Mouse (Mus musculus) cortical plate, adult 2 months (tissue): ENCODE data around the gene Selenon. TPM values are rescaled to one million over a fixed set of nuclear protein-coding genes. Genes with fewer than 3 reads are reported as not detected.

Source experiments
- H3K27ac ChIP-seq: fragments of 200-500 bp; 2 replicates; pipeline ENCODE4 v1.5.1; 2012; ENCODE audit warnings: low read length, control low read depth, inconsistent platforms; ENCODE audit not compliant: insufficient read depth
- H3K4me1 ChIP-seq: fragments of 200-500 bp; 2 replicates; pipeline ENCODE4 v1.6.1; 2011; ENCODE audit warnings: low read length; ENCODE audit not compliant: control insufficient read depth, insufficient read depth
- H3K4me3 ChIP-seq: fragments of 200-500 bp; 2 replicates; pipeline ENCODE4 v1.5.1; 2011; ENCODE audit warnings: mild to moderate bottlenecking, low read length, control low read depth; ENCODE audit not compliant: insufficient read depth
- CTCF ChIP-seq: fragments of 200-500 bp; IDR thresholded peaks from 2 replicates; pipeline ENCODE4 v1.5.1; 2011; ENCODE audit warnings: mild to moderate bottlenecking, control low read depth, low read length; ENCODE audit not compliant: insufficient read depth; ENCODE audit errors: extremely low read depth
- POLR2A ChIP-seq: fragments of 200-500 bp; IDR thresholded peaks from 2 replicates; pipeline ENCODE4 v1.6.1; 2011; ENCODE audit warnings: mild to moderate bottlenecking, low read length, control low read depth; ENCODE audit not compliant: insufficient read depth; ENCODE audit errors: extremely low read depth
- polyA plus RNA-seq: library from polyadenylated mRNA; depleted of rRNA; stranded (reverse); fragments of >200 nt; gene quantifications from 2 replicates; pipeline ENCODE4 v1.2.3, GENCODE M21; 2012

The Selenon gene
- polyA plus RNA-seq, 1 experiment, result 19.0 TPM

DNA sequence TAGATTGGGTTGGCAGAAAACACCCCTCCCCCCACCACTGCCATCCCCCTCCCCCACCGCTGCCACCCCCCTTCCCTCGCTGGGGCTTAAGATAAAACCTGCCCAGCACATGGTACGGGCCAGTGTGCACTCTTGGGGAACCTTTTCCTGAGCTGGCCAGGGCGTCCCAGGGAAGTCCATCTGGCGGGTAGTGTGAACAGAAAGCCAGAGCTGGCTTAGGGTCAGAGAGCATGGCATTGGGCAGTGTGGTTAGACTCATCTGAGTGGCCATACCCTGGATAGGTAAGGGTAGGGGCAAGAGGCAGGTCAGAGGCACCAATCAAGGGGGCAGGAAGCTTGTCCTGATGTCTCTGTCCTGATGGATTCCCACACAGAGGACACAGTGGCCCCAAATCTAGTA is 27.7 kb upstream of the Selenon start:
- Histone ChIP-seq H3K4me1 (peaks cover 4% of the 10 kb centered on the region; the same call in 1 of the 2 replicates), H3K27ac (no peak overlapping the region)
- TF ChIP-seq CTCF, result no peak
- TF ChIP-seq POLR2A, result no peak

DNA sequence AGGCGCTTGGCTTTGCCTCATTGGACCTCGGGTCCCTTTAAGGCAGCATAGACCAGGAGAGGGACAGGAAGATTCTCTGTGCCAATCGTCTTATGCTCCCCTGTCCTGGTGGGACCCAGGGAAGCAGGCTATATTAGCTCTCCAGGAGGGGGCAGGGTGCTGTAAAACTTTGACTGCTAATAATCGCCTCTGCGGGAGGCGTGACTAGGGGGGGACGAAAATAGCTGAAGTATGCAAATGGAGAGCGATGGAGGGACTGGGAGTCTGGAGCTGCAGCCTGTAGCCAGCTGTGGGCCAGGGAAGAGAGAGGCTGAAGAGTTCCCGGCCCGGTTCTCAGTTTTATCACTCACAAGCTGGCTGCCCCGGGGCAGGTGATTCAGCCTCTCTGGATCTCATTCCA is 27.2 kb upstream of the Selenon start:
- Histone ChIP-seq H3K4me3 (no peak overlapping the region), H3K27ac (no peak overlapping the region), H3K4me1 (peaks cover 4% of the 10 kb centered on the region; the same call in 1 of the 2 replicates)
- no peak for TF ChIP-seq CTCF
- TF ChIP-seq POLR2A, result no peak

More for the DNA sequence above, 27.7 kb upstream of the Selenon start:
- no peak overlapping the region for H3K4me3 ChIP-seq

DNA sequence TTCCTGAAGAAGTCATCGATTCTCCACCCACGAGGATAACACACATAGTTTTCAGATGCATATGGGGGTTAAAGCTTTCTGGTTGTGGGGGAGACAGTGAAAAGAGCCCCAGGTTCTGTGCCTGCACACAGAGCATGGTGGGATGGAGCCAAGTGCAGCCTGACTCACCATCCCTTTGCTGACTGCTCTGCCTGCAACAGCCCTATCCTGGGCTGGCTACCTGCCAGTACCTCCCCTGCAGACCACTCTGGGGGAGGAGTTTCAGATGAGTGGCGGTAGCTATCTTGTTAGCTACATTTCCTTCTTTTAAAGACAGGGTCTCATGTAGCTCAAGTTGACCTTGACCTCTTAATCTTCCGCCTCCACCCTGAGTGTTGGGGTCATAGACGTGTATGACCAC is 26.4 kb upstream of the Selenon start:
- H3K4me1 ChIP-seq, result peaks cover 4% of the 10 kb centered on the region; the same call in 1 of the 2 replicates
- no peak for TF ChIP-seq POLR2A
- no peak overlapping the region for H3K4me3 ChIP-seq
- no peak overlapping the region for H3K27ac ChIP-seq

DNA sequence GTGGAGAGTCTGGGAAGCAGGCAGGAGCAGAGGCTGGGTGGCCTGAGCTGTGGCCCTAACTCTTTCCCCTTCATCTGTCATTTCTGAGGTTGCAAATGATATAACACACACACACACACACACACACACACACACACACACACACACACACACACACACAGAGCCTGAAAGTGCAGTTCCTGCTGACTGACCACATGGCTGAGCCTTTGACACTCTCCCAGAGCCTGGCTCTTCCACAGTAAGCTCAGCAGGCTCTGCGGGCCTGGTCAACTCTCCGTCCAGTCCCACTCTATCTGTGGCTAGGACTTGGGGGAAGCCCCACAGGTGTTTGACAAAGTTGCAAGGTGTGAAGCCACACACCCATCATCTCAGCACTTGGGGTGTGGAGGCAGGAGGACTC is 25.3 kb upstream of the Selenon start:
- TF ChIP-seq POLR2A (no peak), CTCF (no peak)
- Histone ChIP-seq H3K27ac (no peak overlapping the region), H3K4me3 (no peak overlapping the region), H3K4me1 (peaks cover 4% of the 10 kb centered on the region; the same call in 1 of the 2 replicates)

DNA sequence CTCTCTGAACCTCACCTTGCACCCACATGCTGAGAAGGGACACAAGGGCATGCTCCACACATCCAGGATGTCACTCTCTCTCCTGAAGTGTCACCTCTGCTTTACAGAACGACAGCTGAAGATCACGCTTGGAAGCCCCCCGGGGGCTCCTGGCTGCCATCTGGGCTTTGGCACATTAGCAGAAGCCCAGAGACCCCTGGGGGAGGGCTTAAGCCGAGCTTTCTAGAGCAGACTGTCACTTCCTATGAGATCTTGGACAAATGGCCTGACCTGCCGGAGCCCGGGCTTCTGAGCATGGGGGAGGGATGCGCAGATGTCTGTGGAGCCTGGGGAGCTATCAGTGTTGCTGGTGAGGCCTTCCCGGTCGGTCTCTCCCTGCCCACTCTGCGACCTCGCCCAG is 23.5 kb upstream of the Selenon start:
- TF ChIP-seq POLR2A, result no peak
- no peak for TF ChIP-seq CTCF
- no peak overlapping the region for H3K27ac ChIP-seq
- peaks cover 4% of the 10 kb centered on the region; the same call in 1 of the 2 replicates for H3K4me1 ChIP-seq
- no peak overlapping the region for H3K4me3 ChIP-seq

DNA sequence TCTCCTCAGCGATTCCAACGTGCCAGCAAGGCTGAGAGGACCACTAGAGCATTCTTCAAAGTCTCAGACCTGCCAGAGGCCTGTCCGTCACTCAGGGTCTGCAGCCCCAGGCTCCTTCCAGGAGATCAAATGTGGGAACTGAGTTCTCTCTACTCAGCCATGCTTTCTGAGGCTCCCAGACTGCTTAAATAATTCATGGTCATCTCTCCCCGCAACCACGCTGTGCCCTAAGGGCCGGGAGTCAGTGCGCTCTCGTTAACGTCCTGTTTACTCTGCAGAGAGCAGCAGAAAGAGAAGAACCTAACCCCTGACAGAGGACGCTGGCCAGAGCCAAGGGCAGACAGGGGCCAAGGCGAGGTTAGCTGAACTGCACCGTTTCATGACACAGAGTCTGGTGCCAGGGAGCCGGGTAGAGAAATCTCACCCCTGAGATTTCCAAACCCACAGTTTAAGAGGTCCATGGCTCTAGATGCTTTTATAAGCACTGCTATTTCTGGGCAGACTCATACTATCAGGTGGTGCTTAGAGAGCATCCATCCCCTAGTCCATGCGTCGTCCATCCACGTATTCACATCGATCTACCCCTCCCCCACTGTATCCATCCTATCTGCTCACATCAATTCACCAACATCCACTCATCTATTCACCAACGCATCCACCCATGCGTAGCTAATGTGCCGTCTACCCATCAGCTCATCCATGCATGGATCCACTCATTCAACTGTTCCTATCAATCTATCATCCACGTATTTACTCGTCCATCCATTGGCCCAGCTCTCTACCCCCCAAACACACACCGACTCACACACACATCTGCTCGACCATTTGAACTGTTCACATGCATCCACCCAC is 20.7 kb upstream of the Selenon start:
- Histone ChIP-seq H3K27ac (no peak overlapping the region), H3K4me1 (no peaks in the 10 kb centered on the region), H3K4me3 (no peak overlapping the region)
- no peak for TF ChIP-seq CTCF
- no peak for TF ChIP-seq POLR2A

DNA sequence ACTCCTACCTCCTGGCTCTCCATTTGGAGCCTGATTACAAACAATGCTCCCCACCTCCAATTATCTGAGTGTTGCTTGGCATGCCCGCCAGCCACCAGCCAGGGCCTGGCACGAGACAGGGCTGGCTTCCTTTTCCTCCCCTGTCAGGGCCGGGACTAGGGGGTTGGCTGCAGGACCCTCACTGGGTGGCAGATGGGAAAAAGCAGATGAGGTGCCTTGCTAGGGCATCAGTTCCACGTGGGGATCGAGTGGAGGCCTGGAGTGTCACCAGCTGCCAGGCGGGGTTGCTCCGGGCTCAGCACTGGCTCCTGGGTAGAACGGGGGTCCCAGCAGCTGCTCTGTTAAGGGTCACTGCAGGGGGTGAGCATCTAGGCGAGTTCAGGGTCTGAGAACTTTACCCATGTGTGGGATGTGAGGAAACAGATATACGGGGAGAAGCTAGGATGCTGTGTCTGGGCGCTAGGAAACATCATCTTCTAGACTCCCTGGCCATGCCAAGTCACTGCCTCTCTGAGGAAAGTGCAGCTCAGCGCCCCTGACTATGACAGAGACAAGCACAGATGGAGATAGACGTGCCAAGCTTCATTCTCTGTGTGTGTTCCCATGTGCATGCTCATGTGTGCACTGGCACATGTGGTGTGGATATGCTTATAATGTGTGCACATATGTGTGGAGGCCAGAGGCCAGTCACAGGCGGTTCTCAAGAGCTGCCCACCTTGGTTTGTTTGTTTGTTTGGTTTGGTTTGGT is 18.9 kb upstream of the Selenon start:
- no peaks in the 10 kb centered on the region for H3K4me1 ChIP-seq
- H3K4me3 ChIP-seq, result no peak overlapping the region
- H3K27ac ChIP-seq, result no peak overlapping the region
- TF ChIP-seq POLR2A (no peak), CTCF (no peak)

DNA sequence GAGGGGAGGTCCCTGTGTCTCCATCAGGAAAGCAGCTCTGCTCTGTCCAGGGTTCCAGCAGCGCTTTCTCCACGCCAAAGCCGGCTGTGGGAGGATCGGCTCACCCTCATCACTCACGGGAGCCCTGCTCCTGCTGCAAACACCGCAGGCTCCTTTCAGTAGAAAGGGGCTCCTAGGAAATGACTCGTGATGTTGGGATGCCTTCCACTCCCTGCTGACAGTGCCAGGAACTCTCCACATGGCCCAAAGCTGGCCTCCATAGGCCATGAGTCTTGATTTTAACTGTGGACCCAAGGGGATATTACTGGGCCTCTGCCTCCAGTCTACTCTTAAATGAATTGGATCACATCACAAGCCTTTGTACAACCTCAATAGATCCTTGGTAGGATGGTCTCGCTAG is 17.9 kb upstream of the Selenon start:
- no peak overlapping the region for H3K27ac ChIP-seq
- no peaks in the 10 kb centered on the region for H3K4me1 ChIP-seq
- H3K4me3 ChIP-seq, result no peak overlapping the region
- no peak for TF ChIP-seq CTCF
- TF ChIP-seq POLR2A, result no peak

DNA sequence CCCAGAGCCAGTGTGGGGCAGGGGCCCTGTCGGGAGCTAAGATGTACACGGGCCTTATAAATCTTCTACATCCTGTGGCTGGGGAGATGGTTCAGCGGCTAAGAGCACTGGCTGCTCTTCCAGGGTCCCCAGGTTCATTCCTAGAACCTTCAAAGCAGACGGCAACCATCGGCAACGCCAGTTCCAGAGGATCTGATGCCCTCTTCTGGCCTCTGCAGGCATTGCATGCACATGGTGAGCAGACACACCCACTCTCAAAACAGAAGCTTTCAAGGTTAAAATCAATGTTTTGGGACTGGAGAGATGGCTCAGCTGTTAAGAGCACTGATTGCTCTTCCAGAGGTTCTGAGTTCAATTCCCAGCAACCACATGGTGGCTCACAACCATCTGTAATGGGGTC is 17.2 kb upstream of the Selenon start:
- TF ChIP-seq POLR2A, result no peak
- peak; percentile 26; the same call in 1 of the 2 replicates for TF ChIP-seq CTCF
- Histone ChIP-seq H3K4me1 (no peaks in the 10 kb centered on the region), H3K4me3 (no peak overlapping the region), H3K27ac (no peak overlapping the region)
